Mouse (Mus musculus): ENCODE data around the gene Plxnc1. TPM values are rescaled to one million over a fixed set of nuclear protein-coding genes. Genes with fewer than 3 reads are reported as not detected.

Gene Plxnc1
- polyA plus RNA-seq (2012; rRNA removed) (1.4 and 2.0 TPM in 2 replicates), polyA plus RNA-seq (2014; fragmentation: Nextera tagmentation; extraction: Ambion mirVana) (2.1 and 2.5 TPM in 2 replicates)

DNA sequence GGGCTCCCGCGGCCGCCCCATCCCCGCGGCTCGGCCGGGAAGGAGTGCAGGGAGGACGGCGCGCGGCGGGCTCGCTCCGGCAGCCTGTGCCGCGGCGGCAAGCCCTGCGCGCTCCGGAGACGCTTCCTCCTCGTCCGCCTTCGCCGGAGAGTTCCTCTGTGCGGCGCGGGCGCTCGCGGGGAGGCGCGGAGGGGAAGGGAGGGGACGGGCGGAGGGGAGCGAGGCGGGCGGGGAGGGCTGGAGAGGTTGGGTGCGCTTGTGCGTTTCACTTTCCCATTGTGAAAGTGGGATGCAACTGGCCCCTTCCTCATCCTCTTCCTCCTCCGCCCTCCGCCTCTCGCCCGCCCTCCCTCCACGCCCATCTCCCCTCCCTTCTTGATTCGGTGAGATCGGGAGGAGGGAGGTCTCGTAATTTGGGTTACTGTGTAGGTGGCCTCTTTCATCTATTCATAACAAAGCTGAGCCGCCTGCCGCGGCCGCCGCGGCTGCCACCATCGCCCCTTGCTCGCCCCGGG lies at the start of gene Plxnc1:
TSS of gene Plxnc1 (minus strand) at position 145 of the 515 bp plus-strand sequence.
- Histone ChIP-seq H3K27me3 (ENCODE audit: control insufficient read depth, insufficient read depth, low read length) (peaks cover 42% of the 10 kb centered on the region), H3K36me3 (replicated peaks; ENCODE audit: control insufficient read depth, insufficient read depth, low read depth) (no peaks in the 10 kb centered on the region), H3K9me3 (ENCODE audit: control insufficient read depth, low read length) (no peaks in the 10 kb centered on the region), H3K27ac (no peak within 1 kb of the TSS), H3K4me3 (ENCODE audit: insufficient read depth in 1 of 2, low read depth in 2 of 2, low read length in 2 of 2) (peak within 1 kb of the TSS; percentile 51 to 66), H3K9ac (replicated peaks) (peak within 1 kb of the TSS; percentile 51), H3K4me2 (ENCODE audit: low read depth) (peak within 1 kb of the TSS; percentile 81), H3K4me1 (replicated peaks; ENCODE audit: control insufficient read depth in 2 of 2, insufficient read depth in 2 of 2, low read length in 1 of 2) (peaks cover 0 to 19% of the 10 kb centered on the region in 2 experiments; a peak in 3 of 4 replicates)
- under 1% methylated on average over 49 of the region's 57 CpGs for WGBS (ENCODE audit: insufficient replicate concordance)
- DNase-seq (ENCODE audit: low read depth in 3 of 3, low spot score in 3 of 3): no peak
- TF ChIP-seq CTCF (IDR thresholded peaks at IDR 0.05; ENCODE audit: low read depth) (no peak), EP300 (IDR thresholded peaks at IDR 0.05; ENCODE audit: low read depth) (no peak)
- peak; percentile 50 for ATAC-seq (ENCODE audit: insufficient read depth)

DNA sequence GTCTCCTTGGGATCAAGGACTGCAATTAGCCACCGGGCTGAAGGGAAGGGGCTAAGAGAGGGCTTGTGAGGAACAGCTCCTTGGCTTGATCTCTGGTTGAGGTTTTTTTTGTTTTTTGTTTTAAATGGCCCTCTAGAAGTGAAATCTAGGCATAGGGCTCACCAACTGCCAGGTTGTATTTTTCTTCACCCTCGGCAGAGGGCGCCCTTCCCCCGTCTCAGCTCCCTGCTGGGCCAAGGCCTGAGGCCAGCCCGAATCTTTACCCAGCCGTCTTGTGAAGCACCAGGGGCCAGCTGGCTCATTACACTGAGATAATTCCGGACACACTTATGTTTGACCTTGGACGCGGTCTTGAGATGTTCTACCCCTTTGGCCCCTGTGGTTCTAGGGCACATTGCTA lies 47.5 kb upstream of the Plxnc1 start:
- no peak overlapping the region for H3K4me3 ChIP-seq (ENCODE audit: insufficient read depth in 1 of 2, low read depth in 2 of 2, low read length in 2 of 2)
- WGBS (ENCODE audit: insufficient replicate concordance): 12% methylated on average over 9 of the region's 9 CpGs
- ATAC-seq (ENCODE audit: insufficient read depth) (no peak), DNase-seq (ENCODE audit: low read depth in 3 of 3, low spot score in 3 of 3) (peak; percentile 20 to 31 (median 26))
- H3K4me1 ChIP-seq (replicated peaks; ENCODE audit: control insufficient read depth in 2 of 2, insufficient read depth in 2 of 2, low read length in 1 of 2): no peaks in the 10 kb centered on the region; a peak in 1 of 4 replicates
- no peak overlapping the region; the same call in 1 of the 2 replicates for H3K9ac ChIP-seq (replicated peaks)
- no peaks in the 10 kb centered on the region for H3K9me3 ChIP-seq (ENCODE audit: control insufficient read depth, low read length)
- TF ChIP-seq EP300 (IDR thresholded peaks at IDR 0.05; ENCODE audit: low read depth) (no peak), CTCF (IDR thresholded peaks at IDR 0.05; ENCODE audit: low read depth) (peak; percentile 84)
- H3K4me2 ChIP-seq (ENCODE audit: low read depth): no peak overlapping the region
- no peak overlapping the region for H3K27ac ChIP-seq
- no peaks in the 10 kb centered on the region for H3K27me3 ChIP-seq (ENCODE audit: control insufficient read depth, insufficient read depth, low read length)
- H3K36me3 ChIP-seq (replicated peaks; ENCODE audit: control insufficient read depth, insufficient read depth, low read depth): no peaks in the 10 kb centered on the region

DNA sequence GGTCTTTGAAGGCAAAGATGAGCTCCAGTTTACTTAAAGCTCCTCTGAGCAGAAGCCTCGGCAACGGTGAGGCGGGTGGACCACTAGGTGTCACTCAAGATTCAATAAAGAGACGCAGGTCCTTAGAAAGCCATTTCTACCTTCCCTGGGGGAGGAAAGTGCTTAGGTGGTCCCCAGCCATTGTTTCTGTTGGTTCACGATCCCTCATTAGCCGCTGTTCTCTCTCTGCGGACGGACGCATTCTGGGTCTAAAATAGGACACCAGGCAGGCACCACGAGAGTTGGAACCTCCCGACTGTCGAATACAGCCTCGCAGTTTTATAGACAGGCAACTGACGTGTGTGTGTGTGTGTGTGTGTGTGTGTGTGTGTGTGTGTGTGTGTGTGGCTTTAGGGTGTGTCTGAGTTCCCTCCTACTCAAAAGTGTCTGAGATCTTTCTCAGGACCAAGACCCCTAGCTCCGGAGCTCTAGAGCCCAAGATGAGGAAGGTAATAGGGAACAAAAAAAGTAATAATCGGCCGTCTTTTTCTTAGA lies 47.0 kb upstream of the Plxnc1 start:
- H3K27ac ChIP-seq: no peak overlapping the region
- no peaks in the 10 kb centered on the region; a peak in 1 of 4 replicates for H3K4me1 ChIP-seq (replicated peaks; ENCODE audit: control insufficient read depth in 2 of 2, insufficient read depth in 2 of 2, low read length in 1 of 2)
- 15% methylated on average over 17 of the region's 17 CpGs for WGBS (ENCODE audit: insufficient replicate concordance)
- no peaks in the 10 kb centered on the region for H3K27me3 ChIP-seq (ENCODE audit: control insufficient read depth, insufficient read depth, low read length)
- H3K9ac ChIP-seq (replicated peaks): no peak overlapping the region; the same call in 1 of the 2 replicates
- no peak overlapping the region for H3K4me3 ChIP-seq (ENCODE audit: insufficient read depth in 1 of 2, low read depth in 2 of 2, low read length in 2 of 2)
- no peaks in the 10 kb centered on the region for H3K36me3 ChIP-seq (replicated peaks; ENCODE audit: control insufficient read depth, insufficient read depth, low read depth)
- ATAC-seq (ENCODE audit: insufficient read depth) (no peak), DNase-seq (ENCODE audit: low read depth in 3 of 3, low spot score in 3 of 3) (peak in 2 of 3 experiments; percentile 4 to 22)
- H3K4me2 ChIP-seq (ENCODE audit: low read depth): peak overlapping the region; percentile 29; the same call in 1 of the 2 replicates
- no peaks in the 10 kb centered on the region for H3K9me3 ChIP-seq (ENCODE audit: control insufficient read depth, low read length)
- TF ChIP-seq CTCF (IDR thresholded peaks at IDR 0.05; ENCODE audit: low read depth) (peak; percentile 56), EP300 (IDR thresholded peaks at IDR 0.05; ENCODE audit: low read depth) (no peak)

DNA sequence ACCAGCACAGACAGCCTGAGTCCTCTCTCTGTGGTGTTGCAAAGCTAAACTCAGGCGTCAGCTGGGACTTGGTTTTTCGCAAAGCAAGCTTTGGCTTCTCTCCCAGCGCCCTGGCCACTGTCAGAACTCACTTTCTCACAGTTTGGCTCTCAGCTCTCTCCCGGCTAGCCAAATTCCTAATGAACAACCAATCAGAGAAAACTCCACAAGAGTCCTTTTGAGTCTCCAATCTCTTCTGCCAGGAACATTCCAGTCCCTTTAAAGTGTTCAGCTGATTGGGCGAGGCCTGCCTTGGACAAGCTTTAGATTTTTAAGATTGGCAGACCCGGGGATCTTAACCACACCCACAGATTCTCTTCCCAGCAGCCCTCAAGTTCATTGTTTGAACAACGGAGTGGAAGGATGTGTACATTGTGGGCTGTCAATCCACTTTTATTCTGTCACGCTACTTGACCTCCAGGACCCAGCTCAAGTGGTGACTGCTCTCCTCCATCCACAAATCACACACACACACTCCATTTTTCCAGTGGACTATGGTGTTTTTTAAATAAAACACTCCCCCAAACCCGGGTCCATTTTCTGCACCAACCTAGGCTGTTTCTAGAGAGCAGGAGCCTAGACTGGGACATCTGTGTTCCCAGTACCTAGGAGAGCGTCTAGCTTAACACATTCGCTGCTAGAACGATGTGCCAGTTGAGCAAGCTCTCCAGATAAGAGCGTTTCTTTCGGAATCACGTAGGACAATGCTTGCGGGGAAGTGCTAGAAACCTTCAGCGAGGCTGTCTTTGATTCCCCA lies 46.3 kb upstream of the Plxnc1 start:
- no peak for ATAC-seq (ENCODE audit: insufficient read depth)
- Histone ChIP-seq H3K4me2 (ENCODE audit: low read depth) (no peak overlapping the region), H3K36me3 (replicated peaks; ENCODE audit: control insufficient read depth, insufficient read depth, low read depth) (no peaks in the 10 kb centered on the region), H3K4me3 (ENCODE audit: insufficient read depth in 1 of 2, low read depth in 2 of 2, low read length in 2 of 2) (no peak overlapping the region), H3K27me3 (ENCODE audit: control insufficient read depth, insufficient read depth, low read length) (no peaks in the 10 kb centered on the region), H3K4me1 (replicated peaks; ENCODE audit: control insufficient read depth in 2 of 2, insufficient read depth in 2 of 2, low read length in 1 of 2) (no peaks in the 10 kb centered on the region; a peak in 1 of 4 replicates), H3K9me3 (ENCODE audit: control insufficient read depth, low read length) (no peaks in the 10 kb centered on the region), H3K9ac (replicated peaks) (no peak overlapping the region), H3K27ac (no peak overlapping the region)
- WGBS (ENCODE audit: insufficient replicate concordance): 27% methylated on average over 17 of the region's 17 CpGs
- no peak for DNase-seq (ENCODE audit: low read depth in 3 of 3, low spot score in 3 of 3)
- TF ChIP-seq CTCF (IDR thresholded peaks at IDR 0.05; ENCODE audit: low read depth): no peak

DNA sequence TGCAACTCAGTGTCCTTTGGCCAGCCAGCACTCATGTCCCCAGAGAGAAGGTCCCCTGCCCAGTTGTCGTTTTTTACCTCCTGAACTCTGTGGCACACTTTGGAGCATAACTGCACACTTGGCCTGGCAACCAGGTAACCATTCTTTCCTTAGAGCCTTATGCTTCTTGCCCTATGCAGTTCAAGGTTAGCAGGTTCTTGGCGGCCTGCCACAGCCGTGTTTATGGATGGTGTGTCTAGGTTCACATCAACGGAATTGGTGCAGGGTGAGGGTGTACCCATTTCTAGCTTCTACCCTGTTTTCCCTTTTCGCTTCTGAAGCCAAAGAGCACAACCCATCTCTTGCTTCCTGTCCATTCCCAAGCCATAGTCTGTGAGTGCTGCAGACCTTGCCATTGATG lies 44.7 kb upstream of the Plxnc1 start:
- H3K27me3 ChIP-seq (ENCODE audit: control insufficient read depth, insufficient read depth, low read length): no peaks in the 10 kb centered on the region
- no peak overlapping the region for H3K27ac ChIP-seq
- H3K36me3 ChIP-seq (replicated peaks; ENCODE audit: control insufficient read depth, insufficient read depth, low read depth): no peaks in the 10 kb centered on the region
- no peak overlapping the region for H3K9ac ChIP-seq (replicated peaks)
- H3K4me2 ChIP-seq (ENCODE audit: low read depth): no peak overlapping the region
- no peaks in the 10 kb centered on the region for H3K9me3 ChIP-seq (ENCODE audit: control insufficient read depth, low read length)
- TF ChIP-seq EP300 (IDR thresholded peaks at IDR 0.05; ENCODE audit: low read depth): no peak
- no peak for TF ChIP-seq CTCF (IDR thresholded peaks at IDR 0.05; ENCODE audit: low read depth)
- WGBS (ENCODE audit: insufficient replicate concordance): 55% methylated on average over 5 of the region's 5 CpGs
- ATAC-seq (ENCODE audit: insufficient read depth) (no peak), DNase-seq (ENCODE audit: low read depth in 3 of 3, low spot score in 3 of 3) (no peak)
- no peaks in the 10 kb centered on the region; a peak in 1 of 4 replicates for H3K4me1 ChIP-seq (replicated peaks; ENCODE audit: control insufficient read depth in 2 of 2, insufficient read depth in 2 of 2, low read length in 1 of 2)
- no peak overlapping the region for H3K4me3 ChIP-seq (ENCODE audit: insufficient read depth in 1 of 2, low read depth in 2 of 2, low read length in 2 of 2)

Measured in liver, embryonic 14.5 days (tissue).